Mouse (Mus musculus) limb, embryonic 11.5 days (tissue): ENCODE data around the gene Aasdh. TPM values are rescaled to one million over a fixed set of nuclear protein-coding genes. Genes with fewer than 3 reads are reported as not detected.

Experiments used
- ATAC-seq: fragments of 200-750 bp; cut with Nextera tagmentation; 2 replicates; pipeline ENCODE4 v1.8.0; 2017; ENCODE audit warnings: low read depth; ENCODE audit not compliant: insufficient number of reproducible peaks, low FRiP score, low TSS enrichment
- DNase-seq: peaks from one replicate; pipeline ENCODE4 v3.0.0-alpha.2; 2015; ENCODE audit warnings: low spot score
- H3K27ac ChIP-seq: fragments of 300-500 bp; sonication (generic); replicated peaks from 2 replicates; pipeline ENCODE4 v1.5.1; 2014; ENCODE audit warnings: low read depth, mild to moderate bottlenecking, low read length
- H3K27me3 ChIP-seq: fragments of 300-500 bp; sonication (generic); 2 replicates; pipeline ENCODE4 v1.6.1; 2014; ENCODE audit warnings: mild to moderate bottlenecking, low read length, mixed read lengths; ENCODE audit not compliant: control insufficient read depth, insufficient read depth
- H3K36me3 ChIP-seq: fragments of 300-500 bp; sonication (generic); 2 replicates; pipeline ENCODE4 v1.6.1; 2014; ENCODE audit warnings: mild to moderate bottlenecking, low read length, moderate library complexity, mixed read lengths; ENCODE audit not compliant: control insufficient read depth, insufficient read depth
- H3K4me1 ChIP-seq: fragments of 300-500 bp; sonication (generic); 2 replicates; pipeline ENCODE4 v1.6.1; 2014; ENCODE audit warnings: low read length, mixed read lengths; ENCODE audit not compliant: control insufficient read depth, insufficient read depth
- H3K4me2 ChIP-seq: fragments of 300-500 bp; sonication (generic); 2 replicates; pipeline ENCODE4 v1.6.1; 2014; ENCODE audit warnings: low read depth, mild to moderate bottlenecking, moderate library complexity; ENCODE audit not compliant: severe bottlenecking
- H3K4me3 ChIP-seq: fragments of 300-500 bp; sonication (generic); 2 replicates; pipeline ENCODE4 v1.5.1; 2014; ENCODE audit warnings: low read depth, low read length
- H3K9ac ChIP-seq: fragments of 300-500 bp; sonication (generic); 2 replicates; pipeline ENCODE4 v1.6.1; 2014; ENCODE audit warnings: mild to moderate bottlenecking, low read length
- H3K9me3 ChIP-seq: fragments of 300-500 bp; sonication (generic); 2 replicates; pipeline ENCODE4 v1.6.1; 2016; ENCODE audit warnings: low read length; ENCODE audit not compliant: control insufficient read depth
- WGBS: fragments of 180-500 bp; shearing (Covaris S2); extraction: QIAGEN DNeasy Blood & Tissue Kit; methylation state at CpG from one replicate; pipeline ENCODE4 v1.1.7; 2014; 5-methylcytosine and 5-hydroxymethylcytosine counted together
- polyA plus RNA-seq: library from polyadenylated mRNA; unstranded; fragments of >200 nt; fragmentation: Nextera tagmentation; extraction: Ambion mirVana; gene quantifications from 2 replicates; pipeline ENCODE4 v1.2.1, GENCODE M21; 2014

Aasdh gene
- polyA plus RNA-seq, 1 experiment from 2014 or later: 16.2 TPM

GRCm38 (mm10) chr5:76947142-76947541 is 41.8 kb upstream of the Aasdh start:
- ATAC-seq (no peak), DNase-seq (no peak)
- Histone ChIP-seq H3K27me3 (no peaks in the 10 kb centered on the region), H3K27ac (no peak overlapping the region), H3K4me3 (no peak overlapping the region), H3K4me2 (no peak overlapping the region), H3K9ac (no peak overlapping the region), H3K4me1 (peaks cover 5% of the 10 kb centered on the region; the same call in 1 of the 2 replicates), H3K36me3 (no peaks in the 10 kb centered on the region; the same call in 1 of the 2 replicates), H3K9me3 (no peaks in the 10 kb centered on the region)
- 82% methylated on average over 4 of the region's 4 CpGs for WGBS

GRCm38 (mm10) chr5:76945678-76946033 is 40.3 kb upstream of the Aasdh start:
- Histone ChIP-seq H3K4me2 (no peak overlapping the region), H3K4me3 (no peak overlapping the region), H3K36me3 (no peaks in the 10 kb centered on the region; the same call in 1 of the 2 replicates), H3K9me3 (no peaks in the 10 kb centered on the region), H3K27me3 (no peaks in the 10 kb centered on the region), H3K4me1 (peaks cover 5% of the 10 kb centered on the region; the same call in 1 of the 2 replicates), H3K27ac (no peak overlapping the region), H3K9ac (no peak overlapping the region)
- no peak for DNase-seq
- 83% methylated on average over 2 of the region's 2 CpGs for WGBS
- ATAC-seq: no peak

GRCm38 (mm10) chr5:76944965-76945677 is 39.8 kb upstream of the Aasdh start:
- H3K27ac ChIP-seq: no peak overlapping the region
- no peaks in the 10 kb centered on the region; the same call in 1 of the 2 replicates for H3K36me3 ChIP-seq
- H3K9me3 ChIP-seq: no peaks in the 10 kb centered on the region
- WGBS: 61% methylated on average over 6 of the region's 6 CpGs
- no peaks in the 10 kb centered on the region for H3K27me3 ChIP-seq
- DNase-seq: no peak
- H3K4me1 ChIP-seq: peaks cover 5% of the 10 kb centered on the region; the same call in 1 of the 2 replicates
- no peak overlapping the region for H3K4me3 ChIP-seq
- H3K4me2 ChIP-seq: no peak overlapping the region
- ATAC-seq: no peak
- no peak overlapping the region for H3K9ac ChIP-seq

GRCm38 (mm10) chr5:76942505-76942904 is 37.2 kb upstream of the Aasdh start:
- Histone ChIP-seq H3K36me3 (peaks cover 8% of the 10 kb centered on the region), H3K4me2 (no peak overlapping the region), H3K4me1 (no peaks in the 10 kb centered on the region; the same call in 1 of the 2 replicates), H3K27me3 (no peaks in the 10 kb centered on the region), H3K4me3 (no peak overlapping the region), H3K9me3 (no peaks in the 10 kb centered on the region), H3K27ac (no peak overlapping the region), H3K9ac (no peak overlapping the region)
- ATAC-seq (no peak), DNase-seq (no peak)
- 87% methylated on average over 4 of the region's 4 CpGs for WGBS

- peaks cover 8% of the 10 kb centered on the region; the same call in 1 of the 2 replicates for H3K36me3 ChIP-seq
Observed at GRCm38 (mm10) chr5:76941975-76942374, 36.7 kb upstream of the Aasdh start.

GRCm38 (mm10) chr5:76939717-76940116 is 34.4 kb upstream of the Aasdh start:
- no peak overlapping the region for H3K4me3 ChIP-seq
- H3K36me3 ChIP-seq: peaks cover 8% of the 10 kb centered on the region; the same call in 1 of the 2 replicates
- no peak overlapping the region for H3K9ac ChIP-seq
- ATAC-seq (no peak), DNase-seq (no peak)
- no peak overlapping the region for H3K27ac ChIP-seq
- no peaks in the 10 kb centered on the region for H3K27me3 ChIP-seq
- no peak overlapping the region for H3K4me2 ChIP-seq
- H3K9me3 ChIP-seq: no peaks in the 10 kb centered on the region
- WGBS: 95% methylated on average over 8 of the region's 8 CpGs
- no peaks in the 10 kb centered on the region; the same call in 1 of the 2 replicates for H3K4me1 ChIP-seq

More at GRCm38 (mm10) chr5:76941975-76942374, 36.7 kb upstream of the Aasdh start:
- no peaks in the 10 kb centered on the region for H3K27me3 ChIP-seq
- 92% methylated on average over 4 of the region's 4 CpGs for WGBS
- H3K9me3 ChIP-seq: no peaks in the 10 kb centered on the region
- H3K9ac ChIP-seq: no peak overlapping the region
- H3K4me3 ChIP-seq: no peak overlapping the region
- no peak overlapping the region for H3K27ac ChIP-seq
- DNase-seq: no peak
- no peaks in the 10 kb centered on the region; the same call in 1 of the 2 replicates for H3K4me1 ChIP-seq
- no peak overlapping the region for H3K4me2 ChIP-seq
- ATAC-seq: no peak

GRCm38 (mm10) chr5:76929180-76929877 is 24.0 kb upstream of the Aasdh start:
- H3K9ac ChIP-seq: no peak overlapping the region
- H3K36me3 ChIP-seq: peaks cover 13% of the 10 kb centered on the region; the same call in 1 of the 2 replicates
- DNase-seq: no peak
- H3K4me3 ChIP-seq: no peak overlapping the region
- no peak overlapping the region for H3K27ac ChIP-seq
- H3K4me1 ChIP-seq: no peaks in the 10 kb centered on the region
- 75% methylated on average over 7 of the region's 7 CpGs for WGBS
- no peak overlapping the region for H3K4me2 ChIP-seq
- no peaks in the 10 kb centered on the region for H3K9me3 ChIP-seq
- no peaks in the 10 kb centered on the region for H3K27me3 ChIP-seq
- ATAC-seq: no peak

- Histone ChIP-seq H3K9me3 (no peaks in the 10 kb centered on the region), H3K4me1 (no peaks in the 10 kb centered on the region), H3K27ac (no peak overlapping the region; the same call in 1 of the 2 replicates), H3K4me3 (no peak overlapping the region), H3K4me2 (no peak overlapping the region), H3K36me3 (peaks cover 16% of the 10 kb centered on the region; the same call in 1 of the 2 replicates), H3K27me3 (no peaks in the 10 kb centered on the region), H3K9ac (no peak overlapping the region)
- ATAC-seq (no peak), DNase-seq (no peak)
- WGBS: 84% methylated on average over 16 of the region's 16 CpGs
Observed at GRCm38 (mm10) chr5:76928124-76928832, 23.0 kb upstream of the Aasdh start.
